Mouse (Mus musculus) neural tube, embryonic 12.5 days (tissue): ENCODE measurements around the gene Ccdc78. TPM values are rescaled to one million over a fixed set of nuclear protein-coding genes. Genes with fewer than 3 reads are reported as not detected.
"Not testable (repeated sequence)": the region's sequence is repeated elsewhere in the genome, so short reads cannot be mapped to it uniquely, and the experiment has no call there.

Source experiments
- ATAC-seq: fragments of 200-750 bp; cut with Nextera tagmentation; 2 replicates; pipeline ENCODE4 v1.8.0; 2017; ENCODE audit warnings: low read depth, mild to moderate bottlenecking, moderate TSS enrichment, moderate library complexity; ENCODE audit not compliant: low FRiP score
- H3K27ac ChIP-seq: fragments of 300-500 bp; sonication (generic); 2 replicates; pipeline ENCODE4 v1.5.1; 2016
- H3K27me3 ChIP-seq: fragments of 300-500 bp; sonication (generic); replicated peaks from 2 replicates; pipeline ENCODE4 v1.6.1; 2016; ENCODE audit warnings: mild to moderate bottlenecking
- H3K36me3 ChIP-seq: fragments of 300-500 bp; sonication (generic); 2 replicates; pipeline ENCODE4 v1.6.1; 2016; ENCODE audit warnings: mild to moderate bottlenecking
- H3K4me1 ChIP-seq: fragments of 300-500 bp; sonication (generic); 2 replicates; pipeline ENCODE4 v1.6.1; 2016
- H3K4me2 ChIP-seq: fragments of 300-500 bp; sonication (generic); replicated peaks from 2 replicates; pipeline ENCODE4 v1.6.1; 2016; ENCODE audit warnings: mild to moderate bottlenecking
- H3K4me3 ChIP-seq: fragments of 300-500 bp; sonication (generic); 2 replicates; pipeline ENCODE4 v1.5.1; 2016
- H3K9ac ChIP-seq: fragments of 300-500 bp; sonication (generic); 2 replicates; pipeline ENCODE4 v1.6.1; 2016; ENCODE audit warnings: mild to moderate bottlenecking
- H3K9me3 ChIP-seq: fragments of 300-500 bp; sonication (generic); 2 replicates; pipeline ENCODE4 v1.6.1; 2016; ENCODE audit warnings: mild to moderate bottlenecking
- WGBS: fragments of 180-500 bp; shearing (Covaris S2); methylation state at CpG from one replicate; pipeline ENCODE4 v1.1.7; 2016; 5-methylcytosine and 5-hydroxymethylcytosine counted together
- polyA plus RNA-seq: library from polyadenylated mRNA; unstranded; fragments of >200 nt; fragmentation: Nextera tagmentation; extraction: Ambion mirVana; gene quantifications from 2 replicates; pipeline ENCODE4 v1.2.1, GENCODE M21; 2016

Gene Ccdc78
- polyA plus RNA-seq, 1 experiment from 2014 or later: 0.33 TPM

DNA sequence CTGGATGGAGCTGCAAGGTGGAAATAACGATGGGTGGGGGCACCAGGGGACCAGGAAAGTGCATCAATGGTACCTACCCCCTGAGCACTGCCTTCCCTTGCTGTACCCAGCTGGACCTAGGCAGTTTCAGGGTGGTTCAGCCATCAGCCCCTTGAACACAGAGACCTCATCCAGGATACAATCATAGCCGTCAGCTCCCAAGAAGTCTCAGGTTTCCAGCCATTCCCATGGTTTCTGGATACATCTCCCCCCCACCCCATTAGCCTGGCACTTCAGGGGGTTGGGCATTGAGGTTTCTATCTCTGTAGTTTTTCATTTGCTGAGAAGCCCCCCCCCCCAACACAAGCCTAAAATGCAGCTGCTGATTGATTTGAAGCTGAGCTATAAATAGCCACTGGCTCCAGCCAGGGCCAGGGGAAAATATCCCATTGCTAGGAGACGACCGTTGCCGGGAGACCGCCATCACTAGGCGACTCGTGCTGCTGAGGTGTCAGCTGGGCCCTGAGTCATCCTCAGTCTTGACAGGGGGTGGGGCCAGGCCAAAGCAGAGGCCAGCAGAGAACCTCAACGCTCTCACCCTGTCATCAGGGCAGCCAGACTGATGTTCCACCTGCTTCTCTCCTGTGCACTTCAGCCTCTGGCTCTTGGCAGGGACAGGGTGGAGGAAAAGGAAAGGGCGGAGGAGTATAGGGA is 16.6 kb downstream of the Ccdc78 start:
- H3K36me3 ChIP-seq: no peaks in the 10 kb centered on the region
- H3K9ac ChIP-seq: 0 out of 2 replicates have a peak overlapping the region, but pooled peaks have one; percentile 26
- WGBS: 8% methylated on average over 10 of the region's 10 CpGs
- no peaks in the 10 kb centered on the region for H3K9me3 ChIP-seq
- ATAC-seq: peak; percentile 93
- H3K27ac ChIP-seq: peak overlapping the region; percentile 77
- H3K4me2 ChIP-seq: peak overlapping the region; percentile 41
- H3K4me3 ChIP-seq: no peak overlapping the region
- peaks cover 20% of the 10 kb centered on the region for H3K4me1 ChIP-seq
- H3K27me3 ChIP-seq: no peaks in the 10 kb centered on the region

DNA sequence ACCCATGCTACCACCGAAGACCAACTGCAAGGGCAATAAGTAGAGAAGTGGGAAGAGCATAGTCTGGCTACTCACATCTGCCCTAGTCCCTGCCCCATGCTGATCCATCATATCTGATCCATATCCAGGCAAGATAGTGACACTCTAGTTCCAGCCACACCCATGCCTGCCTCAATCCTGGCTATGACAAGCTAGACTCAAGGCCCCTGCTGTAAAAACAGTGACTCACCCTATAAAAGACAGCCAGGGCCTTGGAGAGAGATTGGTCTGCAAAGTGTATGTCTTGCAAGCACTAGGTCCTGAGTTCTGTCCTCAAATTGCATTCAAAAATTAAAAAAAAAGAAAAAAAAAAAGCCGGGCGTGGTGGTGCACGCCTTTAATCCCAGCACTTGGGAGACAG is 20.1 kb downstream of the Ccdc78 start:
- Histone ChIP-seq H3K36me3 (no peaks in the 10 kb centered on the region), H3K27ac (no peak overlapping the region), H3K4me1 (peaks cover 44% of the 10 kb centered on the region), H3K27me3 (peaks cover 9% of the 10 kb centered on the region), H3K4me3 (no peak overlapping the region), H3K9me3 (no peaks in the 10 kb centered on the region), H3K9ac (no peak overlapping the region), H3K4me2 (no peak overlapping the region)
- ATAC-seq: no peak
- WGBS: 71% methylated on average over 4 of the region's 4 CpGs

DNA sequence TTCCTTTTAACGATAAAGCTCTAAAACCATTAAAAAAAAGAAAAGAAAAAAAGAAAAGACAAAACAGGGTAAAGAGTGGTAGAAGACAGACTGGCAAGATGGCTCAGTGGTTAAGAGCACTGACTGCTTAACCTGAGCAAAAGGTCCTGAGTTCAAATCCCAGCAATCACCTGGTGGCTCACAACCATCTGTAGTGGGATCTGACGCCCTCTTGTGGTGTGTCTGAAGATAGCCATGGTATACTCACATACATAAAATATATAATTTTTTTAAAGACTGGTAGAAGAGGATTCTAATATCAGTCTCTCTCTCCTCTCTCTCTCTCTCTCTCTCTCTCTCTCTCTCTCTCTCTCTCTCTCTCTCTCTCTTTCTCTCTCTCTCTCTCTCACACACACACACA is 21.1 kb downstream of the Ccdc78 start:
- H3K4me2 ChIP-seq, ATAC-seq, H3K9me3 ChIP-seq, H3K27ac ChIP-seq, H3K9ac ChIP-seq, H3K4me3 ChIP-seq, H3K36me3 ChIP-seq: not testable (repeated sequence)
- Histone ChIP-seq H3K4me1 (peaks cover 39% of the 10 kb centered on the region), H3K27me3 (peaks cover 12% of the 10 kb centered on the region)
- WGBS: 54% methylated on average over 2 of the region's 2 CpGs

DNA sequence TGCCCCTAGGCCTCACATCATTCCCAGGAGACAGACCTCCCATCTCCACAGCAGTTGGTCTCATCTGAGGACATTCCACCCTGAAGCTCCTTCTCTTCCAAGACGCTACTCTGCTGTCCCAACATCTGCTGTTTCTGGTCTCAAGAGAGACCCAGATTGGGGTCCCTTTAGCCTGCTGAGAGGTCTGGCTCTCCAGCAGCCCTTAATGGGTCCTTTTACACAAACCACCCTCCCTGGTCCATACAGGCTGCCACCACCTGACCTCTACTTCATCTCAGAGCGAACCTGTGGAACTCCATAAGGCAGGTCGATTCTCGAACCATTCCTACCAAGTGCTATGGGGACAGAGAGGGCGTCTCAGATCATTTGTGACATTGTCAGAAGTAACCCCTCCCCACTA is 21.6 kb downstream of the Ccdc78 start:
- H3K27me3 ChIP-seq: peaks cover 12% of the 10 kb centered on the region

DNA sequence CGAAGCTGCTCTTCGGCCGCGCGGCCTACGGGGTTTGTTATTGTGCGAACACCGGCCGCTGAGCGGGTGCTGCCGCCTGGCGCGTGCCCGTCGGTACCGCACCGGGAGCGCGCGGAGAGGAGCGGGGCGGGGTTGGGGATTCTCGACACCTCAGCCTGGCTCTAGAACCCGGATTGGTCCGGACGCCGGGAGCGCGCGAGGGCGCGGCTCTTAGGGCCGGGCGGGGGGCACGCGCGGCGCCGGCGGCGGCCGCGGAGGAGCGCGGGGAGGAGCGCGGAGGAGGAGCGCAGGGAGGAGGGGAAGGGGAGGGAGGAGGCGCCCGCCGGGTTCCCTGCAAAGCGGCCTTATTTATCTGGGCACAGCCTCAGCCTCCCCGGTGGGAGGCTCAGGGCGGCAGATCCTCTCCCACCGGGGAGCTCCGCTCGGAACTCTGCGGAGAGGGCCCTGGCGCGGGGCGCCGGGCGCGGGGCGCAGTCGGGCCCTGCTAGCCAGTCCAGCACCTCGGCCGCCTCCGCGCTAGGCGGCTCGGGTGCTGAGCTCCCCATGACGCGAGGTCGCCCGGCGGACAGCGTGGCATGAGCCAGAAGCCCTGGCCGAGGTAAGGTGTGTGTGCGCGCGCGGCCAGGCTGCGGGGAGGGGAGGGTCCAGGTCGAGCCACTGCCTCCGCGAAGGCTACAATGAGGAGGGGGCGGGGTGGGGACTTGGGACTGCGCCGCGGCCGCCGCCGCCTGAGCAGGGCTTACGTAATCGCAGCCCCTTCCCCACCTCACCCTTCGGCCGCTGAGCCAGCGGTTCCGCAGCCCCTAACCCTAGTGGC is 22.6 kb downstream of the Ccdc78 start, which contains the start of gene Fbxl16:
TSS of gene Fbxl16 (plus strand) at position 297 of the 817 bp plus-strand sequence.
- Histone ChIP-seq H3K27me3 (peaks cover 12% of the 10 kb centered on the region), H3K4me2 (peak within 1 kb of the TSS; percentile 86), H3K9me3 (no peaks in the 10 kb centered on the region), H3K27ac (peak within 1 kb of the TSS; percentile 90), H3K4me1 (peaks cover 36% of the 10 kb centered on the region), H3K9ac (peak within 1 kb of the TSS; percentile 87), H3K36me3 (peaks cover 3% of the 10 kb centered on the region; the same call in 1 of the 2 replicates), H3K4me3 (peak within 1 kb of the TSS; percentile 77)
- peak; percentile 80 for ATAC-seq
- under 1% methylated on average over 94 of the region's 100 CpGs for WGBS

More for the DNA sequence above, 21.6 kb downstream of the Ccdc78 start:
- Histone ChIP-seq H3K36me3 (peaks cover 3% of the 10 kb centered on the region; the same call in 1 of the 2 replicates), H3K4me2 (peak overlapping the region; percentile 86), H3K4me1 (peaks cover 39% of the 10 kb centered on the region), H3K9ac (peak overlapping the region; percentile 87; the same call in 1 of the 2 replicates), H3K27ac (peak overlapping the region; percentile 90; the same call in 1 of the 2 replicates), H3K9me3 (no peaks in the 10 kb centered on the region), H3K4me3 (no peak overlapping the region)
- 34% methylated on average over 5 of the region's 5 CpGs for WGBS
- no peak for ATAC-seq

DNA sequence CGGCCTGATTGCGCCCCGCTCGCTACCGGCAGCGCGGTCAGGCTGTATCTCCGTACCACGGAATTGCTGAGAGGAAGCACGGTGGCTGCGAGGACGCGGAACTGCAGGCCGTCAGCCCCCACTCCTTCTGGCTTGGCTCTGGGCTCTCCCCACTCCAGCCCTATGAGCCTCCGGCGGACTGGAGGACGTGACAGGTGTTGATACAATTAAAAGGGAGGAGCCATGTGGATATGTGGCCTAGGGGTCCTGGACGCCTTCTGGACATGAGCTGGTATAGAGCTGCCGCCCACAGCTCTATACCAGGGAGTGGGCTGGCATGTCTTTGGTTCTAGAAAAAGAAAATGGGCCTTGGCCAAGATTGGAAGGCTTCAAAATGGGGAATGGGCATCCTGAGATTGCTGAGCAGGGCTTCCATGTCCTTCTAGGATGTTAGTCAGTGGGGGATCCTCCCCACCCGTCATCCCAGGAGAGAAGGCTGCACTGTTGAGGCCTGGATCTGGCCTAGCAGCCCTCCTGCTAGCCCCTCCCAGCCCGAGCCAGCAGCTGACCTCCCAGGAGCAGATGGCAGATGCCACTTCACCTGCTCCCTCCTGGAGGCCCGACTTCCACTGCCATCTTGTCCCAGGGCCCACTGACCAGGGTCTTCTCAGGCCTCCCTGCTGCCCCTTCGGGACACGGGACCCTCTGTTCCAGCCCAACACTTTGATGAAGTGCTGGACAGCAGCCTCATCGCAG is 23.4 kb downstream of the Ccdc78 start:
- Histone ChIP-seq H3K4me2 (peak overlapping the region; percentile 86), H3K27ac (peak overlapping the region; percentile 90), H3K4me1 (peaks cover 36% of the 10 kb centered on the region), H3K9ac (peak overlapping the region; percentile 87), H3K36me3 (peaks cover 3% of the 10 kb centered on the region; the same call in 1 of the 2 replicates), H3K4me3 (peak overlapping the region; percentile 77), H3K27me3 (peaks cover 12% of the 10 kb centered on the region), H3K9me3 (no peaks in the 10 kb centered on the region)
- 7% methylated on average over 25 of the region's 25 CpGs for WGBS
- peak; percentile 61 for ATAC-seq

DNA sequence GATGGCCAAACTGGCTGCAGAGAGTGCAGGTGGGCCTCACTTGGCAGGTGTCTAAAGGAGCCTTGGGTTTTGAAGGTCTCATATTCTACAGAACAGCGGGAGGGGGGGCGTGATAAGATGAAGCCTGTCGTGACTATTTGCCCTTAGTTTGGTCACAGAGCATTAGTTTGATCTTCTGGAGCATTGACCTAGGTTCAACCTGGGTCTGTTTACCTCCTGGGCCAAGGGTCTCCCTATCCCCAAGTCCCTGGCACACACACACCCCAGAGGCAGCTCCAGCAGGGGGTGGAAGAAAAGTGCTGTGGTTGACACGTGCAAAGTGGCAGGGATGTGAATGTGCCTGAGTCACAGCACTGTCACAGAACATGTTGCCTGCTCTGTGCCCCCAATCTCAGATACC is 24.5 kb downstream of the Ccdc78 start:
- H3K4me3 ChIP-seq: no peak overlapping the region
- no peak overlapping the region for H3K27ac ChIP-seq
- H3K4me1 ChIP-seq: peaks cover 36% of the 10 kb centered on the region
- H3K36me3 ChIP-seq: peaks cover 3% of the 10 kb centered on the region; the same call in 1 of the 2 replicates
- H3K4me2 ChIP-seq: peak overlapping the region; percentile 86
- no peak for ATAC-seq
- H3K9ac ChIP-seq: no peak overlapping the region
- WGBS: 78% methylated on average over 4 of the region's 4 CpGs
- peaks cover 12% of the 10 kb centered on the region for H3K27me3 ChIP-seq
- H3K9me3 ChIP-seq: no peaks in the 10 kb centered on the region

DNA sequence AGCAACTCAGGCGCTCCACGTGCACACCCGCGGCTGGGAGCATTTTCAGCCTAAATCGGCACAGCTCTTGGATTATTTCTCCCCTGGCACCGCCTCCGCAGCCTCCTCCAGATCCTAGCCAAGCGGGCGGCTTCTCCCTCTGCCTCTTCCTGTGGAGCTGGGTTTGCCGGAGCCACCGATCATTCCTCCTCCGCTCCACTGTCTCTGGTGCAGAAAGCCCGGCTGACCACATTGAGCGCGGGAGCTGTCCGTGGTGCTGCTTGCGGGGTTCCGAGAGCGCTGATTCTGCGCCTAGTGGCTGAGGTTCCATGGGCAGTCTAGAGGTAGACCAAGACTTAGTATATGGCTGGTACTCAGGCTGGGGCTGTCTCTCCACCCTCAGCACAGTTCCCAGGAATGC is 27.1 kb downstream of the Ccdc78 start:
- Histone ChIP-seq H3K27ac (no peak overlapping the region), H3K27me3 (peaks cover 32% of the 10 kb centered on the region), H3K4me1 (peaks cover 31% of the 10 kb centered on the region), H3K4me2 (peak overlapping the region; percentile 34), H3K4me3 (no peak overlapping the region), H3K9ac (no peak overlapping the region; the same call in 1 of the 2 replicates), H3K36me3 (peaks cover 24% of the 10 kb centered on the region), H3K9me3 (no peaks in the 10 kb centered on the region)
- WGBS: 1% methylated on average over 20 of the region's 20 CpGs
- no peak for ATAC-seq

DNA sequence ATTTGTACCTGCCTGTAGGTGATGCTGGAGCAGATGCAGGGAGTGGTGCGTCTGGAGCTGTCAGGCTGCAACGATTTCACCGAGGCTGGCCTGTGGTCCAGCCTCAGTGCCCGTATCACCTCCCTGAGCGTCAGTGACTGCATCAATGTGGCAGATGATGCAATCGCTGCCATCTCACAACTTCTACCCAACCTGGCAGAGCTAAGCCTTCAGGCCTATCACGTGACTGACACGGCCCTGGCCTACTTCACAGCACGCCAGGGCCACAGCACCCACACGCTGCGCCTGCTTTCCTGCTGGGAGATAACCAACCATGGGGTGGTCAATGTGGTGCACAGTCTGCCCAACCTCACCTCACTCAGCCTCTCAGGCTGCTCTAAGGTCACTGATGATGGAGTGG is 31.3 kb downstream of the Ccdc78 start:
- H3K4me3 ChIP-seq: no peak overlapping the region
- no peak overlapping the region for H3K9ac ChIP-seq
- WGBS: 90% methylated on average over 11 of the region's 11 CpGs
- H3K4me2 ChIP-seq: no peak overlapping the region
- no peak overlapping the region for H3K27ac ChIP-seq
- H3K4me1 ChIP-seq: peaks cover 13% of the 10 kb centered on the region
- H3K9me3 ChIP-seq: no peaks in the 10 kb centered on the region
- no peak for ATAC-seq
- peaks cover 43% of the 10 kb centered on the region for H3K27me3 ChIP-seq
- peaks cover 28% of the 10 kb centered on the region for H3K36me3 ChIP-seq

DNA sequence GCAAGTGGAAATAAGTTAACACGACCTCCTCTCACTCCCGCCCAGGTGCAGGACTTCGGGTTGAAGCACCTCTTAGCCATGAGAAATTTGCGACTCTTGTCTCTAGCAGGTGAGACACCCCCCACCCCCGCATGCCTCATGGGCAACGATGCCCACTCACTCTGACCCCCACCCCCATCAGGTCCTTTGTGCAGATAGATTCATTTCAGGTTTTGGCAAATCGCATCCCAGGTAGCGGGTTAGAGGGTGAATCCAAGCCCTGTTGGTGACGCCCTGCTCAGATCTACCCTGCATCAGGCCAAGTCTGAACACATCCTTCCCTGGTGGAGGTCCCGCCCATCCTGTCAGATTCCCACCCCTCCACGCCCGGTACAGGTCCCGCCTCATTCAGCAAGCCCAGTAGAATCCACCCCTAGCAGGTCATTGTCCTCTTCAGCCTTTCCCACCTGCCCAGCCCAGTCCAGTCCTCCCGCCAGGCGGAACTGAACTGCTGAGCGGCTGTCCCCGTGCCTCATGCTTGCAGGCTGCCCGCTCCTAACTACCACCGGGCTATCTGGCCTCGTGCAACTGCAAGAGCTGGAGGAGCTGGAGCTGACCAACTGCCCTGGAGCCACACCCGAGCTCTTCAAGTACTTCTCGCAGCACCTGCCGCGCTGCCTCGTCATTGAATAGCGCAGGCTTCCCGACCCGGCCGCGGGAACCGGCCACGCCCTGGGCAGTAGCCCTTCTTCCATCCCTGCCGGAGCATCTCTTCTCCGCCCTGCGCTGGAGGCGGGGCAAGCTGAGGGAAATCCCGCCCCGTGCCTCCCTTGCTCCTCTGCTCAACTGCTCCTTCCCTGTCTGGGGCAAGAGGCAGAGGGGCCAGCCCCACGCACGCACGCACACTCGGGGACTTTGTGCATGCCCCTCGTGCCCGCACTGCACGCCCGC is 32.7 kb downstream of the Ccdc78 start:
- Histone ChIP-seq H3K27ac (no peak overlapping the region), H3K27me3 (peaks cover 43% of the 10 kb centered on the region), H3K4me1 (peaks cover 7% of the 10 kb centered on the region), H3K4me2 (peak overlapping the region; percentile 32), H3K4me3 (0 out of 2 replicates have a peak overlapping the region, but pooled peaks have one; percentile 11), H3K36me3 (peaks cover 28% of the 10 kb centered on the region), H3K9ac (no peak overlapping the region), H3K9me3 (no peaks in the 10 kb centered on the region)
- 7% methylated on average over 46 of the region's 46 CpGs for WGBS
- ATAC-seq: no peak

DNA sequence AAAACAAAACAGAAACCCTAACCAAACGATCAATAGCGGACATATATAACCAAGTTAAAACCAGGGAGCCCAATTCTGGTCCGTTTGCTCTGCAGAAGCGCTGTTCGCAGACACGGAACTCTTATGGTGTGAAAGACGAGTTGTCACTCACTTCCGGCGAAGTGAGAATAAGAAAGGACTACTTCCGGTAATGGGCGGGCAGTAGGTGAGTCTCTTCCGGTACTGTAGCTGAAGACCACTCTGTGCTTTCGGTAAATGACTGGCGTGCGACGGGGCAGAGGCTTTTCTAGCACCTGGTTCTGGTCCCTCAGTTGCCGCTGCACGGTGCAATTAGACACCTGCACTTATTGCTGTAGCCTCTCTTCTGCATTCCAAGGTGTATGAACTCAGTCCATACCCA is 37.1 kb downstream of the Ccdc78 start, which contains the start of gene Wdr24:
TSS of gene Wdr24 (plus strand) at position 176 of the 400 bp plus-strand sequence.
- peaks cover 23% of the 10 kb centered on the region for H3K27me3 ChIP-seq
- peaks cover 34% of the 10 kb centered on the region for H3K36me3 ChIP-seq
- H3K27ac ChIP-seq: no peak within 1 kb of the TSS

More for the DNA sequence above, 37.1 kb downstream of the Ccdc78 start, which contains the start of gene Wdr24:
- Histone ChIP-seq H3K4me1 (peaks cover 47% of the 10 kb centered on the region), H3K4me3 (peak within 1 kb of the TSS; percentile 53), H3K9ac (peak within 1 kb of the TSS; percentile 73), H3K4me2 (peak within 1 kb of the TSS; percentile 82), H3K9me3 (no peaks in the 10 kb centered on the region)
- ATAC-seq: no peak
- under 1% methylated on average over 18 of the region's 18 CpGs for WGBS
